Mouse (Mus musculus) stomach, postnatal 0 days (tissue): Measurements from ENCODE around the gene Ccnd1. TPM values are rescaled to one million over a fixed set of nuclear protein-coding genes. Genes with fewer than 3 reads are reported as not detected.

Experiments
- ATAC-seq: fragments of 200-750 bp; cut with Nextera tagmentation; 2 replicates; pipeline ENCODE4 v1.8.0; 2017; ENCODE audit not compliant: low FRiP score, low TSS enrichment
- DNase-seq: peaks from one replicate; pipeline ENCODE4 v3.0.0-alpha.2; 2016; ENCODE audit warnings: low spot score
- H3K27ac ChIP-seq: fragments of 300-500 bp; sonication (generic); replicated peaks from 2 replicates; pipeline ENCODE4 v1.5.1; 2014; ENCODE audit warnings: mild to moderate bottlenecking, control low read depth
- H3K27me3 ChIP-seq: fragments of 300-500 bp; sonication (generic); 2 replicates; pipeline ENCODE4 v1.6.1; 2014; ENCODE audit warnings: low read length; ENCODE audit not compliant: control insufficient read depth, insufficient read depth
- H3K36me3 ChIP-seq: fragments of 300-500 bp; sonication (generic); 2 replicates; pipeline ENCODE4 v1.6.1; 2014; ENCODE audit warnings: low read length, mixed read lengths; ENCODE audit not compliant: control insufficient read depth, insufficient read depth
- H3K4me1 ChIP-seq: fragments of 300-500 bp; sonication (generic); replicated peaks from 2 replicates; pipeline ENCODE4 v1.6.1; 2014; ENCODE audit warnings: antibody characterized with exemption; ENCODE audit not compliant: control insufficient read depth, insufficient read depth
- H3K4me2 ChIP-seq: fragments of 300-500 bp; sonication (generic); replicated peaks from 2 replicates; pipeline ENCODE4 v1.6.1; 2014; ENCODE audit warnings: low read depth, mild to moderate bottlenecking, control low read depth, moderate library complexity
- H3K4me3 ChIP-seq: fragments of 300-500 bp; sonication (generic); 2 replicates; pipeline ENCODE4 v1.5.1; 2014; ENCODE audit warnings: low read depth, low read length, control low read depth
- H3K9ac ChIP-seq: fragments of 300-500 bp; sonication (generic); 2 replicates; pipeline ENCODE4 v1.6.1; 2014; ENCODE audit warnings: mild to moderate bottlenecking, low read length, control low read depth, mixed read lengths
- H3K9me3 ChIP-seq: fragments of 300-500 bp; sonication (generic); 2 replicates; pipeline ENCODE4 v1.6.1; 2016; ENCODE audit warnings: low read length; ENCODE audit not compliant: control insufficient read depth
- CTCF ChIP-seq: IDR thresholded peaks from 2 replicates; pipeline ENCODE4 v1.5.1; 2016; ENCODE audit warnings: antibody characterized with exemption, low read depth, mild to moderate bottlenecking, moderate library complexity
- EP300 ChIP-seq: optimal IDR thresholded peaks from 2 replicates; pipeline ENCODE3; 2016; ENCODE audit warnings: antibody characterized with exemption
- WGBS: fragments of 180-500 bp; shearing (Covaris S2); extraction: QIAGEN DNeasy Blood & Tissue Kit; methylation state at CpG from one replicate; pipeline ENCODE4 v1.1.7; 2014; 5-methylcytosine and 5-hydroxymethylcytosine counted together
- polyA plus RNA-seq: library from polyadenylated mRNA; unstranded; fragments of >200 nt; fragmentation: Nextera tagmentation; extraction: Ambion mirVana; gene quantifications from 2 replicates; pipeline ENCODE4 v1.2.1, GENCODE M21; 2015

Gene Ccnd1
- polyA plus RNA-seq, 1 experiment from 2014 or later = 38.7 TPM

DNA sequence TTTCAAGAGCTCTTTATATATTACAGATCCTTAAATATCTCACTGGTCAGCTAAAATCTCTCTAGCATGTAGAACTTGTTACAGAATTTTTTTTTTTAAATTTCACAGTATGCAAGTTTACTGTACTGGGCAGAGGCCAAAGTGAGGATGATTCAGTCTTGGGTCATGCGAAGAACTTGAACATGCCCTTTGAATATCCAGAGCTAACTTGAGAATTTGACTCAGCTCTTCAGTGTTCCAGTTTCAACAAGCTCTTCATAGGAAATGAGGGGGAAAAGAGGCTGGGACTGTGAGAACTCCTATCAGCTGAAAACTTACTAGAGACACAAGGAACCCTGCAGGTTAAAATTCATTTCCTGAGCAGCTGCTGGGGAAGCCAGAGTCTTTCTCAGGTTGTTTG is 24.2 kb upstream of the Ccnd1 start:
- no peaks in the 10 kb centered on the region for H3K27me3 ChIP-seq
- no peak for TF ChIP-seq CTCF
- no peak for TF ChIP-seq EP300
- 67% methylated on average over 1 of the region's 1 CpGs for WGBS
- H3K4me3 ChIP-seq = no peak overlapping the region
- no peak for DNase-seq
- H3K4me1 ChIP-seq = no peaks in the 10 kb centered on the region
- H3K36me3 ChIP-seq = no peaks in the 10 kb centered on the region
- H3K9me3 ChIP-seq = no peaks in the 10 kb centered on the region
- H3K27ac ChIP-seq = no peak overlapping the region
- no peak overlapping the region for H3K4me2 ChIP-seq
- no peak for ATAC-seq
- no peak overlapping the region for H3K9ac ChIP-seq

DNA sequence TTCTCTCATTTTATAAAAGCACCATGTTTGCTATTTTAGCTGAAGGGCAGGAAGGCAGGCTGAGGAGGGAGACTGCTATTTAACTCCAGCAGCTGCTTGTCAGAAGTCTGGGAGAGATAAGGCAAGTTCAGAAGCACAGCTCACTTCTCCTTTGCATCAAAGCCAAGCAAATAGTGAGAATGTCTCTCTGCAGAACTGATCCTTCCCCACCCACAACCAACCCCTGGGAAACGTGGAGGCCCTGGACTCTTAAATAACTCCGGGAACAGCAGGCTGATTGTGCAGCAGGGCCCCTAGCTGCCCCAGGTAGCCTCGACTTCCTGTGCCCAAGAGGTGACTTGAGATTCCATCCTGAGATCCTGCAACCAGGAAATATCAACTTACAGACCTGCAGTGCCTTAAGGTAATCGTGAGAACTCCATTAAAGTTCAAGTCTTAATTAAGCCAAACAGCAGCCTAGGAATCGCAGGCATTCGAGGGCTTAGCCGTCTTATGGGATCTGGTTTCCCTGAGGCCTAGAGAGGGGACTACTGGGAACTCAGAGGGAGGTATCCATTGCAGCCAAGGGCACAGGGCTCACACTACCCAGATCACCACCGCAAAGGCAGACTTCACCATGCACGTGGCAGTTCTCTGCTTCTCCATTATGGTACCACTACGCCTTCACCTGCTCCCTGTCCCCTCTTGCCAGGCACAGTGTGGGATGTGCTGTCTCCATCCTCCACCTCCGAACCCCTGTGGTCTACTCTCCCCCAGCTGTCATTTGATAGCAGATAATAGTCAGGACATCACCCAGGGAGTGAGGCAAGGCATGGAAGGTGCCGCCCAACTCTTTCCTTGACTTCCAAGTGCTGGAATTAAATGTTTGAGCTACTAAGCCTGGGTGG is 19.0 kb upstream of the Ccnd1 start:
- H3K27me3 ChIP-seq = no peaks in the 10 kb centered on the region
- no peak overlapping the region for H3K27ac ChIP-seq
- no peak overlapping the region for H3K4me2 ChIP-seq
- H3K9me3 ChIP-seq = no peaks in the 10 kb centered on the region
- DNase-seq (no peak), ATAC-seq (no peak)
- no peak overlapping the region for H3K9ac ChIP-seq
- no peaks in the 10 kb centered on the region for H3K4me1 ChIP-seq
- TF ChIP-seq CTCF = no peak
- TF ChIP-seq EP300 = no peak
- H3K36me3 ChIP-seq = no peaks in the 10 kb centered on the region
- H3K4me3 ChIP-seq = no peak overlapping the region
- WGBS = 41% methylated on average over 12 of the region's 12 CpGs

DNA sequence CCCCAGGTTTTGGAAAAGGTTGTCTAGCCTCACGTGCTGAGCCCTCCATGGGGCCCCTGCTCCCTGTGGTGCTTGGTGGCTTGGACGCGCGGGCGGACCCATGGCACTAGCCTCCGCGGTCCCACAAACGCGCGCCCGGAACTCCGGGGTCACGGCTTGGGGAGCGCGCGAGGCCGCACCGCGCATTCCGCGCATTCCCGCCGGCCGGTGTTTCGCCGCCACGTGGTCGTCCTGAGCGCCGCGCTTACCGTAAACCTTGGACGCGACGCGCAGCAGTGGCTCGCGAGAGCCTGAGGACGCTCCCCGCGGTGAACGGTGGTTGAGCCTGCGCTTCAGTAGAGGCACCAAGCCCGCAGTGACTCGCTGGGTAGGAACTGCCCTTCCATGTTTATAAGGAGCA is 3.5 kb upstream of the Ccnd1 start:
- H3K27ac ChIP-seq = no peak overlapping the region
- peak overlapping the region; percentile 54 for H3K4me3 ChIP-seq
- peak; percentile 84 for DNase-seq
- H3K9me3 ChIP-seq = no peaks in the 10 kb centered on the region
- WGBS = under 1% methylated on average over 45 of the region's 45 CpGs
- H3K27me3 ChIP-seq = peaks cover 4% of the 10 kb centered on the region; the same call in 1 of the 2 replicates
- TF ChIP-seq EP300 = no peak
- TF ChIP-seq CTCF = peak; percentile 62
- no peaks in the 10 kb centered on the region for H3K36me3 ChIP-seq
- peak overlapping the region; percentile 35 for H3K9ac ChIP-seq
- peak overlapping the region; percentile 98 for H3K4me2 ChIP-seq
- peak; percentile 62 for ATAC-seq
- peaks cover 9% of the 10 kb centered on the region for H3K4me1 ChIP-seq

DNA sequence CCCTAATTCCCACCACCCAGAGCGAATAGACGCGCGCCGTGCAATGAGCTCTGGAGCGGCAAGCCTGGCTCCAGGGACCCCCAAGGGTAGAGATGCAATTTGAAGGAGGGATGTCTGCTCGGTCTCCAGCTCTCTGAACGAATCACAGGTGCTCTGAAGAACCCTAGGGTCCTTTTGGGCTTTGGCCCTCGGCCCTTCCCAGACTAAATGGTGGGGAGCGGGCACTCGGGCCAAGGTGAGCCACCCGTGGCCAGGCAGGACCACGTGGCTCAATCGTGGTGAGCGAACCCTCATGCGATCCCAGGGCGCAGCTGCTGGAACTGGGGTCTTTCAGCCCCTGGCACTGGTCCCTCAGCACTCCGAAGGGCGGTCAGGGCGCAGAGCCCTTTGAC is 3.0 kb upstream of the Ccnd1 start:
- peak overlapping the region; percentile 35; the same call in 1 of the 2 replicates for H3K9ac ChIP-seq
- no peaks in the 10 kb centered on the region for H3K9me3 ChIP-seq
- peaks cover 9% of the 10 kb centered on the region for H3K4me1 ChIP-seq
- H3K27me3 ChIP-seq = peaks cover 4% of the 10 kb centered on the region; the same call in 1 of the 2 replicates
- TF ChIP-seq EP300 (no peak), CTCF (no peak)
- peak overlapping the region; percentile 54 for H3K4me3 ChIP-seq
- H3K36me3 ChIP-seq = no peaks in the 10 kb centered on the region
- no peak overlapping the region for H3K27ac ChIP-seq
- DNase-seq (no peak), ATAC-seq (no peak)
- peak overlapping the region; percentile 98 for H3K4me2 ChIP-seq
- WGBS = 1% methylated on average over 20 of the region's 20 CpGs

DNA sequence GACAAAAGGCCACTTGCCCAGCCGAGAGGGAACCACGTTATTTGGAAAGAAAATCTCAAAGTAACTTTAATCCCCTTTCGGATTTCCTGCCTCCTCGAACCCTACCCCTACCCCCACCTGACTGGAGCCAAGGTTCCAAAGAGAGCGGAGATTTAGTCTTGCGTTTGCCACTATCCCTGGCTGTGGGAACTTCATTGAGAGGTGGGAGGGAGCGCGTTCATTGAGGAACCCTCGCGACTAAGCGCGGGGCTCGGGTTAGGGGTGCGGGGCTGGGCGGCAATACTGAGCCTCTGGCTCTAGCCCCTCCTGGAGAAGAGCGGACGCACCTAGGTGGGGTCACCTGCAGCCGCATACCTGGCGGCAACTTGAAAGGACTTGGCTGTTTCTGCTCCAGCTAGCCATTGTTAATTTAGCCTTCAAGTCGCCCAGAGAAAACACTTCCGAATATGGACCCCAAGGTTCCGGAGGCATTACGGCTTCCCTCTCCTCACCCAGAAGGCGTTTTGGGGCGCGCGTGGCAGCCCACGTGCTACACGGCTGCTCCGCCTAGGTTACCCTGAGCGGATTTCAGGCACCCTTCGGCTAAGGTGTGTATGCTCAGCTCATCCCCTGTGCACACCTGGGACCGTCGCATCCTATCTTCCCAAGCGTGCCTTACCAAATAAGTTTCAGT is 2.5 kb upstream of the Ccnd1 start:
- Histone ChIP-seq H3K4me2 (peak overlapping the region; percentile 98), H3K27ac (peak overlapping the region; percentile 85), H3K27me3 (peaks cover 4% of the 10 kb centered on the region; the same call in 1 of the 2 replicates), H3K4me1 (peaks cover 9% of the 10 kb centered on the region), H3K36me3 (no peaks in the 10 kb centered on the region), H3K4me3 (peak overlapping the region; percentile 54), H3K9me3 (no peaks in the 10 kb centered on the region), H3K9ac (no peak overlapping the region)
- WGBS = under 1% methylated on average over 35 of the region's 35 CpGs
- ATAC-seq (0 out of 2 replicates have a peak, but pooled peaks have one; percentile 8), DNase-seq (peak; percentile 34)
- TF ChIP-seq EP300 (no peak), CTCF (no peak)
